Mouse (Mus musculus) thymus, adult 18-20 months (tissue): ENCODE measurements around the gene Clmp.
A peak's percentile ranks its signal among the peaks of the same experiment; 100 is the strongest.
"Not testable (repeated sequence)": the region's sequence is repeated elsewhere in the genome, so short reads cannot be mapped to it uniquely, and the experiment has no call there.

Experiments
- DNase-seq, 2 experiments: peaks; one replicate each; pipeline ENCODE4 v3.0.0; 2022; ENCODE audit warnings: mixed read lengths in 2 of 2

Gene Clmp

DNA sequence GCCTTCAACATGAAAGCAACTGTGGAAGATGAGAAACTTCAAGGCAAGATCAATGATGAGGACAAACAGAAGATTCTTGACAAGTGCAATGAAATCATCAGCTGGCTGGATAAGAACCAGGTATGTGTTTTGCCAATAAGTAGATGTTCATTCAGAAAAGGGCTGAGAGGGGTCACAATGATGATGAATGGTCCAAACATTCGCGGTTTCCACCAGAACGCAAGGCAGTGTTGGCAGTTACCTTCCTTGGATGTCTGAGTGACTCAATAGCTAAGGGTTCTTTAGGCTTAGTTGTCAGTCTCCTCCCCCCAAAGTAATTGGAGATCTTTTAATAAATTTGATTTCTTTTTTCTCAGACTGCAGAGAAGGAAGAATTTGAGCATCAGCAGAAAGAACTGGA, 118.8 kb downstream of the Clmp start:
- not testable (repeated sequence) for DNase-seq

- DNase-seq = peak in 1 of 2 experiments; percentile 47
Measured at GRCm38 (mm10) chr9:40805263-40805662, 119.5 kb downstream of the Clmp start.

DNA sequence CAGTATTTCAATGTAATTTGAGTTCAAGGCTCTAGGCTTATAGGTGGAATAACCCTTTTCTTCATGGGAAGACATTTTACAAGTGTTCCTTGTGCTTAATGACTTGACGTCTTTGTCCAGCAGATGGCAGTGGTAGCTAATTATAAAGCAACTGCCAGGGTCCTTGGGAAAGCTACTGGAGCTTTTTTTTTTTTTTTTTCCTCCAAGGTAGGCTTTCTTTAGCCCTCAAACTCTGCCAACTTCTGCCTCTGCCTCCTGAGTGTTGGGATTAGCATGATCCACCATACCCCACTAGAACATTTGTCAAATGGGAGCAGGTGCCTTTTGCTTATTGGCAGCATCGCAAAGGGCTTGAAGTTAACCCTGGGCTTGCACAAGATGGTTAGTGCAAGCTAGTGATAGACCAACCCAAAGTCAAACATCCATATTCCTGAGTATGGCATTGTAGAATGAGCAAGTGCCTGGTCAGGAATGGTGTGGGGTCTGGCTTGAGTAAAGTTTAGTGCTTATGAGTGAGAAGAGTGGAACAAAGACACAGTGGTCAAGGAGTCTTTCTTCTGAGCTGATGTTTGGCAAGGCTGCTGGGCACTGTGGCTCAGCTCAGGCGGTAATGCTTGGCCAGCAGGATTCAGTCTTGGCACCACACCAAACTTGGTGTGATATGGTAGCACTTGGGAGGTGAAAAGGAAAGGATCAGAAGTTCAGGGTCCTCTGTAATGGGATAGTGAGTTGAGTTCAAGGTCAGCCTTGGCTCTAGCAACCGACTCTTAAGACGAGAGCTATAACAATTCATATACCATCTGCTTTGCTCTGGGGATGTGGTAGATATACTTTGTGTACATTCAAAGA, 120.9 kb downstream of the Clmp start:
- DNase-seq = no peak

DNA sequence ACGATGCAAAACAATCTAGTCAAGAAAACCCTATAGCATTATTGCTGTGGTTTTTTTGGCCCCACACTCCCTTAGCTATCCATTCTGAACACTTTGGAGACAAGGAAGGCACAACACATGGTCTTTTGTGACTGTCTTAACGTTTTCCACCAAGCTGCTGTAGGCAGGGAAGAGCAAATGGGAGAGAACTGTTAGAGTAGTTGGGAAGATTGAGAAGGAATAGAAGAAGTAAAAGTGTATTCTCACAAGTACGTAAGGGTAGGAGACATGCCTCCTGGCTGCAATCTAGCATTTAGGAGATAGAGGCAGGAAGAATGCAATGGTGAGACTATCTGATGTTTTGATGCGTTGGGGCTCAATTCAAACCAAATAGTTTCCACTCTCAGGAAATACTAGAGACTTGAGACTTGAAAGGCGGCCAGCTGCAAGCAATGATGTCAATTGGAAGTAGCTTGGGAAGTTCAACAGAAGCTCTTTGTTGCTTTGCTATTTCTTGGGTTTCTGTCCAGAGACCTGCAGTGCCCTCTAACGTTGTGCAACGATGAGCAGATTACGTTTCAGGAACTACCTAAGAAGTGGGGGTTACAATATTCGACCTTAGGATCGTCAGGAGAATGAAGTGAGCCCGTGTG, 121.6 kb downstream of the Clmp start:
- no peak for DNase-seq

DNA sequence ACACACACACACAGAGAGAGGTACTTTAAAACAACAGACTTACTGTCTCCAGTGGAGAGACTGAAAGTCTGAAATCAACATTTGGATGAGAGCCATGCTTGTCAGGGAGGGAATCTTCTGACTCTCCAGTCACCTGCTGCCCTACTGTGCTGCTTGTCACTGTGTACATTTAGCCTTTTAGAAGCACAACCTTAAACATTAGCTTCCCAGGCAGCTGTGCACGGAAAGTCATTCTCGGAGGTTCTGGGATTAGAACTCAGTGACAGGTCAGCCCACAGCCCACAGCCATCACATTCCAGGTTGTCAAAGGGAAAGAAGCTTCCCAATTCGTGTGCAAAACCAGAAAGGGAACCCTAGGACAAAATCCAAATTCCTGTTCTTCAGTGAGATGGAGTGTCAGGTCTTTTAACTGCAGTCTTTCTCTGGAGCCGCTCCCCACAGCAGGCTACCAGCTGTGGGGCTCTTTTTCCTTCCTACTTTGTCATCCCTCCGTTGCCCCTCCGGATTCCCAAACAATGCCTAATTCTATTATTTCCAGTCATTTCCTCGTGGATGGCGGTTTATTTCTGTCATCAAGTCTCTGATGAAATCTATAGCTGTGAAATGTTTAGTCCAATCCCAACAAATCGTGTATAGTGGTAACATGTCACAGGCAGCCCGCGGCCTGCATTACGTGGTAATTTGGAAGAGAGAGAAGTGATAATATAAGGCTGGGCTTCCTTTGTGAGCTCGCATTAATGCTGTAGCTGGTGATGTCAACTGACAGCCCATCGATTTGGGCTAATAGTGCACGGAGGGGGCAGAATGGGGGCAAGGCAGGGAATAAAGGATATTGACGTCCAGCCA, 122.5 kb downstream of the Clmp start:
- no peak for DNase-seq

DNA sequence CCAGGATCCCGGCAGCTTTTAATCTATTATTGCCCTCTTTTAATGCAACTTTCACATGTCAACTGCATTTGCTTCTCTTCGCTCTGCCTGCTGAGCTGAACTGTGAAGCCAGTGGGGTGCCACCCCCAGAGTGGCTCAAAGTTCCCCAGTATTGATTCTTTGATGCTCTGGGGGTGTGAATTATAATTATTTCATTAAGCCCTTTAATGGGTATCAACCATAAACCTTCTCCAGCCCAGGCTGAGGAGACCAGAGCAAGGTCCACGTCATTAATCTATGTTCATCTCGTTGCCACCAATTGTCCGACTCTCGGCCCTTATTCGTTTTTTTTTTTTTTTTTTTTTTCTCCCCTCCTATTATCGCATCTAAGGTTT, 123.1 kb downstream of the Clmp start:
- DNase-seq = no peak

- DNase-seq = no peak
Measured at GRCm38 (mm10) chr9:40811860-40812259, 126.1 kb downstream of the Clmp start.

- no peak for DNase-seq
Measured at GRCm38 (mm10) chr9:40814060-40814459, 128.3 kb downstream of the Clmp start.

- no peak for DNase-seq
Measured at GRCm38 (mm10) chr9:40817325-40818028, 131.7 kb downstream of the Clmp start.

DNA sequence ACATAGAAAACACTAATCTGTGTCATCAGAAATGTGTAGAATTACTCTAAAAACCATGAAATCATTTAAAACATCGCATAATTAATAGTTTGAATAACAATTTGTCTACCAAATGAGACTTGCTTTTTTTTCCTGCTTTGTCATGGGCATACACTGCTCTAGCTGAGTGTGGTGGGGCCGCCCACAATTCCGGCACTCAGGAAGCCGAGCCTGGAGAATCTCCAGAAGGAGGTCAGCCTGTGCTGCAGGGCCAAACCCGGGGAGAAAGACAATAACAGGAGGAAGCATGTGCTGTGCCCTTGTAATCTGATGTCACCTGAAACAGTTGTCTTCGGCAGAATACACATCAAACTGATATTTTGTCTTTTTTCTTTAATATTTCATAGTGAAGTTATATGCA, 139.8 kb downstream of the Clmp start:
- no peak for DNase-seq

DNA sequence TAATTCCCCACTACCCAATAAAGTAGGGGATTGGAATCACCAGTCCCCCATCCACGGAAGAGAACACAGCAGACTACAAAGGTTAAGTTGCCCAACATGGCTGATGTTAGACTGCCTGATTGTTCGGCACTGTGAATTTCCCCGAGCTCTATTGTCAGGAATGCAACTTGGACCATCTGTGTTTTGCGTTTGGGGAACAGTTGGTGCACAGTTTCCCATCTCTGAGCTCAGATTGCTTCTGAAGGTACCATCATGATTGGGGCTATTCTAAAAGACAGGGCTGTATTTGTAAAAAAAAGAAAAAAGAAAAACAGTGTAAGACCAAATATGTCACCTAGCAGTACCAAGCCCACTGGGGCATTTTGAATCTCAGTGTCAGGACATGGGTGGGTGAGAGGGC, 141.6 kb downstream of the Clmp start:
- no peak for DNase-seq

- peak; percentile 19 to 23 for DNase-seq
Measured at GRCm38 (mm10) chr9:40834569-40834968, 148.8 kb downstream of the Clmp start.
